Mouse (Mus musculus) erythroblast, embryonic 14.5 days (primary cell): Measurements from ENCODE around the gene Dnlz. TPM values are rescaled to one million over a fixed set of nuclear protein-coding genes. Genes with fewer than 3 reads are reported as not detected.
"Not testable (repeated sequence)": the region's sequence is repeated elsewhere in the genome, so short reads cannot be mapped to it uniquely, and the experiment has no call there.

Source experiments
- H3K27me3 ChIP-seq: 2 replicates; pipeline ENCODE4 v1.6.1; 2012; ENCODE audit warnings: inconsistent platforms; ENCODE audit not compliant: control insufficient read depth
- H3K36me3 ChIP-seq: 2 replicates; pipeline ENCODE4 v1.6.1; 2012; ENCODE audit warnings: mild to moderate bottlenecking, inconsistent platforms; ENCODE audit not compliant: control insufficient read depth
- H3K4me1 ChIP-seq: 2 replicates; pipeline ENCODE4 v1.6.1; 2012; ENCODE audit warnings: inconsistent platforms; ENCODE audit not compliant: control insufficient read depth
- H3K4me3 ChIP-seq: replicated peaks from 2 replicates; pipeline ENCODE3; 2012; ENCODE audit warnings: moderate library complexity, mild to moderate bottlenecking, inconsistent platforms
- H3K9me3 ChIP-seq: 2 replicates; pipeline ENCODE4 v1.6.1; 2012; ENCODE audit warnings: low read length, inconsistent platforms, mixed read lengths; ENCODE audit not compliant: control insufficient read depth
- GATA1 ChIP-seq: IDR thresholded peaks from 2 replicates; pipeline ENCODE4 v1.6.1; 2012; ENCODE audit warnings: low read length, inconsistent platforms, mixed read lengths
- TAL1 ChIP-seq: IDR thresholded peaks from 3 replicates; pipeline ENCODE4 v1.6.1; 2012; ENCODE audit warnings: low read length, inconsistent platforms, mixed read lengths
- polyA plus RNA-seq: library from polyadenylated mRNA; stranded (reverse); fragments of >175 nt; gene quantifications from 2 replicates; pipeline ENCODE4 v1.2.3, GENCODE M21; 2012

Gene Dnlz
- polyA plus RNA-seq, 1 experiment, result 1.4 TPM

DNA sequence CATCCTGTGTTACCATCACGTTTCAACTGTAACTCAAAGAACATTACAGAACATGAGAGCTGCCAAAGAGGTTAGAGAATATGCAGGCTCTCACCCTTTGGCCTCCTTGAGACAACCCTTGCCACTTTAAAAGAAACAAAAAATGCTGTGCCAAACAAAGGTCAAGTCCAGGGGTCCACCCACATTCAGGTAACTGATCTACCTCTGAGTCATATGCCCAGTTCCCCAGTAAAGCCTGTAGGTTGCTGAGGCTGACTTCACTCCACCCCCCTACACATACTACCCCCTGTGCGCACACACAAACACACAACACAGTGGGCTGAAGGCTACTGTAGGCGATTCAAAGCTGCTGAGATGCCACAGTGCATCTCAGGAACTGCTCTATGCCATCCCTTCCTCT is 35.8 kb upstream of the Dnlz start:
- Histone ChIP-seq H3K9me3 (no peaks in the 10 kb centered on the region), H3K4me3 (peak overlapping the region; percentile 73), H3K4me1 (peaks cover 38% of the 10 kb centered on the region), H3K36me3 (peaks cover 78% of the 10 kb centered on the region), H3K27me3 (no peaks in the 10 kb centered on the region)
- no peak for TF ChIP-seq TAL1

GRCm38 (mm10) chr2:26380871-26381270 is 29.0 kb upstream of the Dnlz start:
- H3K27me3 ChIP-seq, H3K9me3 ChIP-seq: not testable (repeated sequence)
- peak overlapping the region; percentile 77 for H3K4me3 ChIP-seq
- H3K36me3 ChIP-seq, result peaks cover 72% of the 10 kb centered on the region
- H3K4me1 ChIP-seq, result peaks cover 20% of the 10 kb centered on the region

DNA sequence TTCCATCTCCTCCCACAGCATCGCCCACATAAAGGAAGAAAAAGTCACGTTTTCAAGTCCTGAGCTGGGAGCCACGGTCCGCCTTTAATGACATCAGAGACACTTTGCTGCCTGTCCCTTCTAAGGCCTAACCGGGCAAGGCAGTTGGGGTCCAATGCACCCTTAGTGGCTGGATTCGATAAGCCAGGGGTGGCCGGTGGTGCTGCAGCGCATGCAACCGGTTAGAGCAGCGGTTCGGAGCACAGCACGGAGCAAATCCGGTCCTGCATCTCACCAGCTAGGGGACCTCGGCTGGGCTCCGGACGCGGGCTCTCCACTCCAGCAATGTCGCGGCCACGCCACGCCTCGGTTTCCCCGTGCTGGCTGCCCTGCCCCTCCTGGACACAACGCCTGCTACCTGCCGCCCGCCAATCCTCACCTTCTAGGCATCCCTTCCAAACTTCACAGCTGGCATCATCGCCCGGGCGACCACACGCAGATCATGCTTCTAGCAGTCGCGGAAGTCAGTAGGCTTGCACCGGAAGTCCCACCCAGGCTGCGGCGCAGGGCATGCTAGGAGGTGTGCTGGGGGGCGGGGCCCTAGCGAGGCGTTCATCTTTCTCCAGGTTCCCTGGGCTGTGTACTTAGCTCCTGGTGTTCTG is 28.3 kb upstream of the Dnlz start, which contains the start of gene Snapc4:
TSS of gene Snapc4 (minus strand) at position 523 of the 641 bp plus-strand sequence.
- Histone ChIP-seq H3K27me3 (no peaks in the 10 kb centered on the region), H3K9me3 (no peaks in the 10 kb centered on the region), H3K4me3 (peak within 1 kb of the TSS; percentile 77), H3K4me1 (peaks cover 20% of the 10 kb centered on the region), H3K36me3 (peaks cover 72% of the 10 kb centered on the region)
- TF ChIP-seq TAL1, result no peak
- no peak for TF ChIP-seq GATA1

DNA sequence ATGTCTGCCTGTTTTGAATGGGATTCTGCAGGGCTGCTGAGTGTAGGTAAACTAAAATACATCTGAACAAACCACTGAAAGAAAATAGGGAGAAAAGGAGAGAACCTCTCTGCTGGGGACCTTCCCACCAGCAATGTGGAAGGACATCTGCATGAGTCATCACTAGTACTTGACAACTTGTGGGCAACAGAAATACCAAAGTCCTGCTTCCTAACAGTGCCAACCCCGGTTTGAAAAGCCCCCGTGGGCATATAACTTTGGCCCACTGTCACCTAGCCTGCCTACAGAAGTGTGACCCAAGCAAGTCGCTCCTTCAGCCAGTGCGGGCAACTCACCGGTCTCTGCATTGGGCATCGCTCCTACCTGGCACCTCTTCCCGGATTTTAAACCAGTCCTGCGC is 20.5 kb upstream of the Dnlz start:
- TF ChIP-seq TAL1 (no peak), GATA1 (no peak)
- no peaks in the 10 kb centered on the region for H3K4me1 ChIP-seq
- H3K4me3 ChIP-seq, result no peak overlapping the region
- no peaks in the 10 kb centered on the region for H3K27me3 ChIP-seq
- no peaks in the 10 kb centered on the region for H3K9me3 ChIP-seq
- peaks cover 99% of the 10 kb centered on the region for H3K36me3 ChIP-seq

GRCm38 (mm10) chr2:26368572-26368971 is 16.7 kb upstream of the Dnlz start:
- TF ChIP-seq GATA1 (no peak), TAL1 (no peak)
- no peak overlapping the region for H3K4me3 ChIP-seq
- no peaks in the 10 kb centered on the region for H3K4me1 ChIP-seq
- H3K36me3 ChIP-seq, result peaks cover 99% of the 10 kb centered on the region
- no peaks in the 10 kb centered on the region for H3K27me3 ChIP-seq
- H3K9me3 ChIP-seq, result no peaks in the 10 kb centered on the region

GRCm38 (mm10) chr2:26367911-26368310 is 16.0 kb upstream of the Dnlz start:
- peaks cover 99% of the 10 kb centered on the region for H3K36me3 ChIP-seq
- no peak overlapping the region for H3K4me3 ChIP-seq
- TF ChIP-seq TAL1 (no peak), GATA1 (no peak)
- H3K4me1 ChIP-seq, result no peaks in the 10 kb centered on the region
- no peaks in the 10 kb centered on the region for H3K9me3 ChIP-seq
- H3K27me3 ChIP-seq, result no peaks in the 10 kb centered on the region

DNA sequence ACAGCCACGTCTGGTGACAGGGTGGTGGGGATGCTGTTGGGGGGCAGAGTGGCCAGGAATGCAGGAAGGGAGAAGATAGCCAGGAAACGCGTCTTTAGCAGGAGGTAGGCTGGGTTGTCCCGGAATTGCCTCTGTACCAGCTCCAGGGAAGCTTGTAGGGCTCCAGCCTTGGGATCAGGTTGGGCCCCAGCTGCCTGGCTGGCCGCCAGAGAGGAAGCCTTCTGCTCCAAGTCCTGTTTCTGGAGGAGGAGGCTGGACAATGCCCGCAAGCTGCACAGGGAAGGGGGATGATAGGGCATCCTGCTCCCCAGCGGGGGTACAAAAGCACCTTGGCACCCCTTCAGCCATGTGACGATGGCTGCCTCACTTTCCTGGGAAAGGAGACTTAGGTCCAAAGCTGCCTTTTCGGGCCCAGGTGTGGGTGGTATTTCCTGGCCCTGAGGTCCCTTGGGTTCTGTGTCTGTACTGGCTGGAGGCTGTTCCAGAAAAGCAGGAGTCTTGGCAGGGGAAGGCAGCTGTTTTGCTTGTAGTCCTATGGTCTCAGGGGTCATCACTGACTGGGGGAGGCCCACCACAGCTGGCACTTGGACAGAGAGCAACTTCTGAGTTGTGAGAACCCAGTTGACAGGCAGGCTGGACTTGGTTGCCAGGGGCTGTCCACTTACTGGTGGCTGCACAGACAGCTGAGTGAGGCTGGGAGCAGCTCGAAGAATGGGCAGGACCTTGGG is 13.0 kb upstream of the Dnlz start:
- Histone ChIP-seq H3K4me3 (no peak overlapping the region), H3K36me3 (peaks cover 74% of the 10 kb centered on the region), H3K9me3 (no peaks in the 10 kb centered on the region), H3K4me1 (peaks cover 3% of the 10 kb centered on the region), H3K27me3 (no peaks in the 10 kb centered on the region)
- TF ChIP-seq GATA1 (no peak), TAL1 (no peak)

- H3K4me1 ChIP-seq, result peaks cover 3% of the 10 kb centered on the region
- H3K36me3 ChIP-seq, result peaks cover 60% of the 10 kb centered on the region
- H3K27me3 ChIP-seq, result no peaks in the 10 kb centered on the region
- TF ChIP-seq GATA1 (no peak), TAL1 (no peak)
- H3K4me3 ChIP-seq, result no peak overlapping the region
- H3K9me3 ChIP-seq, result no peaks in the 10 kb centered on the region
Measured at GRCm38 (mm10) chr2:26363481-26363880, 11.6 kb upstream of the Dnlz start.

- peaks cover 55% of the 10 kb centered on the region for H3K36me3 ChIP-seq
- H3K4me3 ChIP-seq, result no peak overlapping the region
- no peaks in the 10 kb centered on the region for H3K27me3 ChIP-seq
- no peaks in the 10 kb centered on the region for H3K9me3 ChIP-seq
- TF ChIP-seq TAL1 (no peak), GATA1 (no peak)
- peaks cover 3% of the 10 kb centered on the region for H3K4me1 ChIP-seq
Measured at GRCm38 (mm10) chr2:26362991-26363390, 11.1 kb upstream of the Dnlz start.
